Mouse (Mus musculus) heart, embryonic 12.5 days (tissue): ENCODE measurements around the gene Zrsr1. TPM values are rescaled to one million over a fixed set of nuclear protein-coding genes. Genes with fewer than 3 reads are reported as not detected.

Source experiments
- ATAC-seq: fragments of 200-750 bp; cut with Nextera tagmentation; 2 replicates; pipeline ENCODE4 v1.8.0; 2017; ENCODE audit warnings: moderate TSS enrichment, moderate library complexity; ENCODE audit not compliant: insufficient number of reproducible peaks, low FRiP score
- H3K27ac ChIP-seq: fragments of 300-500 bp; sonication (generic); 2 replicates; pipeline ENCODE4 v1.5.1; 2016; ENCODE audit warnings: mild to moderate bottlenecking, moderate library complexity; ENCODE audit not compliant: poor library complexity, severe bottlenecking
- H3K27me3 ChIP-seq: fragments of 300-500 bp; sonication (generic); replicated peaks from 2 replicates; pipeline ENCODE4 v1.6.1; 2016; ENCODE audit warnings: mild to moderate bottlenecking, moderate library complexity
- H3K36me3 ChIP-seq: fragments of 300-500 bp; sonication (generic); 2 replicates; pipeline ENCODE4 v1.6.1; 2016; ENCODE audit warnings: mild to moderate bottlenecking, moderate library complexity
- H3K4me1 ChIP-seq: fragments of 300-500 bp; sonication (generic); replicated peaks from 2 replicates; pipeline ENCODE4 v1.6.1; 2016; ENCODE audit warnings: mild to moderate bottlenecking
- H3K4me2 ChIP-seq: fragments of 300-500 bp; sonication (generic); 2 replicates; pipeline ENCODE4 v1.6.1; 2016; ENCODE audit warnings: mild to moderate bottlenecking, moderate library complexity
- H3K4me3 ChIP-seq: fragments of 300-500 bp; sonication (generic); 2 replicates; pipeline ENCODE4 v1.5.1; 2016; ENCODE audit warnings: mild to moderate bottlenecking
- H3K9ac ChIP-seq: fragments of 300-500 bp; sonication (generic); 2 replicates; pipeline ENCODE4 v1.6.1; 2016; ENCODE audit warnings: mild to moderate bottlenecking, moderate library complexity
- H3K9me3 ChIP-seq: fragments of 300-500 bp; sonication (generic); replicated peaks from 2 replicates; pipeline ENCODE4 v1.6.1; 2016; ENCODE audit warnings: mild to moderate bottlenecking, moderate library complexity
- WGBS: fragments of 180-500 bp; shearing (Covaris S2); methylation state at CpG from one replicate; pipeline ENCODE4 v1.1.7; 2016; 5-methylcytosine and 5-hydroxymethylcytosine counted together
- polyA plus RNA-seq: library from polyadenylated mRNA; unstranded; fragments of >200 nt; fragmentation: Nextera tagmentation; extraction: Ambion mirVana; gene quantifications from 2 replicates; pipeline ENCODE4 v1.2.1, GENCODE M21; 2016

Gene Zrsr1
- polyA plus RNA-seq, 1 experiment from 2014 or later: 2.3 TPM

DNA sequence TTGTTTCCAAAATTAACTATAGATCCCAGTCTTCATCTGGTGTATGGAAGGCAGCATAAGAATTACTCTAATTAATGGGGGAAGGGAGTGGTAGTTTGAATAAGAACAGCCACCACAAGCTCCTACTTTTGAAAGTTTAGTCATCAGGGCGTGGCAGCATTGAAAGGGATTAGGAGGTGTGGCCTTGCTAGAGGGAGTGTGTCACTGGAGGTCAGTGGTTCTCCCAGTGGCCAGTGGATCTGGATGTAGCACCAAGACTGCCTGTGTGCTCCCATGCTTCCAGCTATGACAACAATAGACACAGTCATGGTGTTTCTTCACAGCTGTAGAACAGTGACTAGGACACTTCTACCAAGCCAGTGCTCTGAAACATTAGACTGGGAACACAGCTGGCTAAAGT lies 22.7 kb upstream of the Zrsr1 start:
- Histone ChIP-seq H3K27ac (no peak overlapping the region), H3K4me1 (no peaks in the 10 kb centered on the region), H3K9ac (no peak overlapping the region), H3K36me3 (peaks cover 8% of the 10 kb centered on the region), H3K4me2 (no peak overlapping the region), H3K9me3 (no peaks in the 10 kb centered on the region), H3K27me3 (no peaks in the 10 kb centered on the region), H3K4me3 (no peak overlapping the region)
- WGBS: 95% methylated on average over 1 of the region's 1 CpGs
- ATAC-seq: no peak

DNA sequence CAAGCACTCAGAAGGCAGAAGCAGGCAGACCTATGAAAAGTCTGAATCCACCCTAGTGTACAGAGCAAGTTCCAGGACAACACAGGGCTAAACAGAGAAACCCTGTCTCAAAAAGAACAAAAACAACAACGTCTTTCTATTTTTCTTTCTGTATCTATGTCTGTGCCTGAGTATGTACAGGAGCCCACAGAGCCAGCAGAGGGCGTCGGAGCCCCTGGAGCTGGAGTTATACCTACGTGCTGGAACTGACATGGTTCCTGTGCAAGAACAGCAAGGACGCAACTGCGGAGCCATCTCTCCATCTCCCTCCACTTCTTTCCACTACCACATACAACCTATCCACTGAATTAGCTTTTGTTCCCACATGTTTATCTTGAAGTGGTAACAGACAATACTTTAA lies 21.7 kb upstream of the Zrsr1 start:
- H3K27me3 ChIP-seq: no peaks in the 10 kb centered on the region
- H3K36me3 ChIP-seq: peaks cover 13% of the 10 kb centered on the region
- no peak for ATAC-seq
- H3K4me1 ChIP-seq: no peaks in the 10 kb centered on the region
- no peak overlapping the region for H3K4me2 ChIP-seq
- no peak overlapping the region for H3K9ac ChIP-seq
- 87% methylated on average over 6 of the region's 6 CpGs for WGBS
- H3K27ac ChIP-seq: no peak overlapping the region
- H3K4me3 ChIP-seq: no peak overlapping the region
- no peaks in the 10 kb centered on the region for H3K9me3 ChIP-seq

DNA sequence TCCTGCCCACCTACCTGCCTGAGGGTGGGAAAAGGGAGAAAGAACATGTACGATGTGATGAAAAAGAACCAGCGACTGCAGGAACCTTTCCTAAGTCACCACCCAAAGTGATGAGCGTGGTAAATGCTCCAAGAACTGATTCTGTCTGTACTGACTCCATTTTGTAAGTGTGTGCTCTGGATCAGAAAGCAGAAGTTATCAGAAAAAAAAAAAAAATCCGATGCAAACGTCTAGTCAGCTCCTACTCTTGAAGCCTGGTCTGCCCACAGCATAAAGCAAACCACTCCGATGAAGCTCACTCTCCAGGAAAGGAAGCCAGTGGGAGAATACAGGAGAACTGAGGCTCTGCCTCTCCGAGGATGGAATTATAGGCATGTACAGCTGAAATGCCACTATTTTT lies 19.1 kb upstream of the Zrsr1 start:
- Histone ChIP-seq H3K4me3 (no peak overlapping the region), H3K27ac (no peak overlapping the region), H3K4me2 (no peak overlapping the region), H3K27me3 (no peaks in the 10 kb centered on the region), H3K36me3 (peaks cover 19% of the 10 kb centered on the region), H3K9ac (no peak overlapping the region), H3K4me1 (no peaks in the 10 kb centered on the region), H3K9me3 (no peaks in the 10 kb centered on the region)
- WGBS: 84% methylated on average over 7 of the region's 7 CpGs
- no peak for ATAC-seq

DNA sequence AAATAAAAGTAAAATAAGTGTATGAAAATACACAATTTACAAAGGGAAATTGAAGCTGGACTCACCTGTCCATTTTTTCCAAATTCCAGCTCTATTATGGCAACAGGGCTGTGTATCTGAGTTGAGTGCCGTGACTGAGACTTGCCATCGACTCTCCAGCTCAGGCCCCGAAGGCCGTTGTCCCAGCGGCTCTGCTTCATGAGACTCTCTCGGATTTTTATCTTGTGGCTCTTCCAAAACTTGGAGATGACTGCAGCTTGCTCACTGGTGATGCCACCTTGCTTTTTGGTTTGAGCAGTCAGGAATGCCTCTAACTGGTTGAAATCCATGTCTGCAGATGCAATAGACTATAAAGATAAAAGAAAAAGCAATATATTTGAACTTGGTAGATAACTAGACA lies 15.5 kb upstream of the Zrsr1 start:
- no peak overlapping the region for H3K4me2 ChIP-seq
- no peak overlapping the region for H3K9ac ChIP-seq
- no peak overlapping the region for H3K27ac ChIP-seq
- no peak for ATAC-seq
- no peak overlapping the region for H3K4me3 ChIP-seq
- WGBS: 89% methylated on average over 6 of the region's 6 CpGs
- H3K9me3 ChIP-seq: no peaks in the 10 kb centered on the region
- H3K4me1 ChIP-seq: no peaks in the 10 kb centered on the region
- H3K27me3 ChIP-seq: no peaks in the 10 kb centered on the region
- H3K36me3 ChIP-seq: peaks cover 15% of the 10 kb centered on the region; the same call in 1 of the 2 replicates

DNA sequence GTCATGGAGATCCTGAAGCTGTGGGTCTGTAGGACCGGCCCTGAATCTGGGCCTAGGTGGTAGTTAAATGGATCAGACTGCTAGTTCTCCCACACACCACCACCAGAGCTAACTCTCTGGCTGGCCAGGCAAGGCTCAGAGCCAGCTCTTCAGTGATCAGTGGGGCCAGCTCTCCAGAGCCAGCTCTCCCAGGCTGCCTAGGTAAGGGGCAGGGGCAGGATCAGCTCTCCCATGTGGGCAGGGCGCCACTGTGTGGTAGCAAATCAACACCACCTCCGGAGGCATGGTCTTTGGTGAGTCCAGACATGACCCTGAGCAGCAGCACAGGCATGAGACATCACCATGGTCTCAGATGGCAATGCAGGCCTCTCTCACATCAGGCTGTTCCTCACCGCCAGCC lies 15.0 kb upstream of the Zrsr1 start:
- no peak overlapping the region for H3K9ac ChIP-seq
- no peak overlapping the region for H3K27ac ChIP-seq
- no peak overlapping the region for H3K4me3 ChIP-seq
- no peak for ATAC-seq
- no peaks in the 10 kb centered on the region for H3K4me1 ChIP-seq
- H3K27me3 ChIP-seq: no peaks in the 10 kb centered on the region
- peaks cover 15% of the 10 kb centered on the region; the same call in 1 of the 2 replicates for H3K36me3 ChIP-seq
- WGBS: 74% methylated on average over 4 of the region's 4 CpGs
- H3K9me3 ChIP-seq: no peaks in the 10 kb centered on the region
- H3K4me2 ChIP-seq: no peak overlapping the region

DNA sequence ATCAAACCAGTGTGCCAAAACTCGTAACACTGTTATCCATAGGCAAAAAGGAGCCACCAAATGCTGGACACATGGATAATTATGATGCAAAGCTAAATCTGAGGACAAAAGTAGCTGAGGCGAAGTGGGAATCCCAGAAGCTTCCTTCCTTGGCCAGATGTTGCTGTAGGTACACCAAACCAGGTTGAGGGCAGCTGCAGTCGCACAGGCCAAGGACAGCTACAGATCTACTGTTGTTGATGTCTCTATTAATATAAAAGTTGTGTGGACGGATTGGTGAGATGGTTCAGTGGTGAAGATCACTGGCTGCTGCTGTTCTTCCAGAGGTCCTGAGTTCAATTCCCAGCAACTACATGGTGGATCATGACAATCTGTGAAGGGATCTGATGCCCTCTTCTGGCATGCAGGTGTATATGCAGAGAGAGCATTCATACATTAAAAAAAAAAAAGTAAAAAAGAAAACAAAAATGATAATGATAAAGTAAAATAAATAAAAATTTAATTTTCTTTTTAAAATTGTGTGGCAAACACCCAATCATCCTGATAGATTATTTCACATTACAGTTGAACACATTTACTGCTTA lies 13.9 kb upstream of the Zrsr1 start:
- no peak overlapping the region for H3K4me3 ChIP-seq
- 87% methylated on average over 4 of the region's 4 CpGs for WGBS
- H3K27me3 ChIP-seq: no peaks in the 10 kb centered on the region
- H3K9me3 ChIP-seq: no peaks in the 10 kb centered on the region
- ATAC-seq: no peak
- no peak overlapping the region for H3K4me2 ChIP-seq
- H3K9ac ChIP-seq: no peak overlapping the region
- no peaks in the 10 kb centered on the region for H3K4me1 ChIP-seq
- H3K36me3 ChIP-seq: peaks cover 12% of the 10 kb centered on the region; the same call in 1 of the 2 replicates
- no peak overlapping the region for H3K27ac ChIP-seq

DNA sequence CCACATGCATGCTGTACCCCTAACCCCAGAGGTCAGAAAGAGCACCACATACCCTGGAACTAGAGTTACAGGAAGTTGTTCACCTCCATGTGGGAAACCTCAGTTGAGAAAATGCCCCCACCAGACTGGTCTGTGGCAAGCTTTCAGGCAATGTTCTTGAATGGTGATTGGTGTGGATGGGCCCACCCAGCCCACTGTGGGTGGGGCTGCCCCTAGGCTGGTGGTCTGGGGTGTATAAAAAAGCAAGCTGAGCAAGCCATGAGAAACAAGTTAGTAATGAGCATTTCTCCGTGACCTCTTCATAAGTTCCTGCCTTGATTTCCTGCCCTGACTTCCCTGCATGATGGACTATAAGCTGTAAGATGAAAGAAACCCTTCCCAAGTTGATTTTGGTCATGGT lies 9.7 kb upstream of the Zrsr1 start:
- Histone ChIP-seq H3K36me3 (peaks cover 10% of the 10 kb centered on the region), H3K4me1 (0 out of 2 replicates have a peak, but pooled peaks cover 2% of the 10 kb centered on the region), H3K4me2 (no peak overlapping the region), H3K27ac (no peak overlapping the region), H3K9ac (no peak overlapping the region), H3K27me3 (no peaks in the 10 kb centered on the region), H3K9me3 (peaks cover 10% of the 10 kb centered on the region), H3K4me3 (no peak overlapping the region)
- 91% methylated on average over 1 of the region's 1 CpGs for WGBS
- no peak for ATAC-seq

DNA sequence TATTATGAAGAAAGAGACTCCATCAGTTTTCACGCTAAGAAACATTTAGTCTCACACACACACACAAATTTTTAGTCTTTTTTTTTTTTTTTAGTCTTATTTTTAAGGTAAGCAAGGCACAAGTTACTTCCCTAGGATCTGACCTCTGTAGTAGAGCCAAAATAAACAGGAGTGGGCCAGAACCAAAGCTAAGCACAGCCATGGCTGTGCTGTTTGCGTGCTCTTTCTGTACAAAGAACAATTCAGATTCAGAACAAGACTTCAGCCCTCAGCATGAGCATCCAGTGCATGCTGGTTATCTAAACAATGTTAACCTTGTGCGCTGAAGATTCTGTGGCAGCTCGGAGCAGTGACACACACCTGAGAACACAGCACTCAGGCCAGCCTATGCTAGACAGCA lies 7.4 kb upstream of the Zrsr1 start:
- WGBS: 66% methylated on average over 4 of the region's 4 CpGs
- Histone ChIP-seq H3K4me1 (0 out of 2 replicates have a peak, but pooled peaks cover 2% of the 10 kb centered on the region), H3K36me3 (peaks cover 22% of the 10 kb centered on the region), H3K4me3 (no peak overlapping the region), H3K4me2 (no peak overlapping the region), H3K27me3 (no peaks in the 10 kb centered on the region), H3K9ac (no peak overlapping the region), H3K27ac (no peak overlapping the region), H3K9me3 (peaks cover 22% of the 10 kb centered on the region)
- no peak for ATAC-seq

DNA sequence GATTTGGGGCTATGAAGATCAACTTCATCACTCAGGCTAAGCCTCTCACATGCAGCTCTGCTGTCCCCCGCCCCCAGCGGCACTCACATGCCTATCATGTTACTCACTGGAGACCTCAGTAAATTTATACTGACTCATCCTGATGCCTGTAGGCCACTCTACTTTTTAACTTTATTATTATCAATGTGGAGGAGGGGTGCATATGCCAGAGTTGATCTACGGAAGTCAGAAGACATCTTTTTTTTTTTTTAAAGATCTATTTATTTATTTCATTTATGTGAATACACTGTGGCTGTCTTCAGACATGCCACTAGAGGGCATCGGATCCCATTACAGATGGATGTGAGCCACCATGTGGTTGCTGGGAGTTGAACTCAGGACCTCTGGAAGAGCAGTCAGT lies 6.3 kb upstream of the Zrsr1 start:
- H3K27ac ChIP-seq: no peak overlapping the region
- ATAC-seq: no peak
- WGBS: 72% methylated on average over 4 of the region's 4 CpGs
- H3K4me3 ChIP-seq: no peak overlapping the region
- no peak overlapping the region for H3K4me2 ChIP-seq
- no peaks in the 10 kb centered on the region for H3K27me3 ChIP-seq
- peaks cover 23% of the 10 kb centered on the region for H3K36me3 ChIP-seq
- peaks cover 26% of the 10 kb centered on the region for H3K9me3 ChIP-seq
- 0 out of 2 replicates have a peak, but pooled peaks cover 2% of the 10 kb centered on the region for H3K4me1 ChIP-seq
- no peak overlapping the region for H3K9ac ChIP-seq

DNA sequence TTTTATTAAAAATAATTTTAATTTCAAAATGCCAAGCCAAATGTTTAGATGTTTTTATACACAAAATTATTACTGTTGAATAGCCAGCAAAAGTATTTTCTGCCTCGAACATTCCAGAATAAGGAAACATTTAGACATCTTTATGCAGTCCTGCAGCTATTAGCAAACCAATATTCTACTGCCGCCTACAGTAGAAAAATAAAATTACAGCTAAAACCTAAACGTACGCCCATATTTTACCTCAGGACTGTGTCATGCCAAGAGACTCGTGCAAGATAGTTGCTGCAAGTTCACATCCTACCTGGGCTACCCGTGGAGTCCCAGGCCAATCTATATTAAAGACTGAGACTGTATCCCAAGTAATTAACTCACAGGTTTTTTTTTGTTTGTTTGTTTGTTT lies 2.3 kb upstream of the Zrsr1 start:
- Histone ChIP-seq H3K4me3 (no peak overlapping the region), H3K27me3 (no peaks in the 10 kb centered on the region), H3K36me3 (peaks cover 55% of the 10 kb centered on the region), H3K9me3 (peaks cover 52% of the 10 kb centered on the region), H3K9ac (no peak overlapping the region), H3K4me2 (no peak overlapping the region), H3K4me1 (peaks cover 1% of the 10 kb centered on the region; the same call in 1 of the 2 replicates), H3K27ac (no peak overlapping the region)
- WGBS: 55% methylated on average over 6 of the region's 6 CpGs
- no peak for ATAC-seq

DNA sequence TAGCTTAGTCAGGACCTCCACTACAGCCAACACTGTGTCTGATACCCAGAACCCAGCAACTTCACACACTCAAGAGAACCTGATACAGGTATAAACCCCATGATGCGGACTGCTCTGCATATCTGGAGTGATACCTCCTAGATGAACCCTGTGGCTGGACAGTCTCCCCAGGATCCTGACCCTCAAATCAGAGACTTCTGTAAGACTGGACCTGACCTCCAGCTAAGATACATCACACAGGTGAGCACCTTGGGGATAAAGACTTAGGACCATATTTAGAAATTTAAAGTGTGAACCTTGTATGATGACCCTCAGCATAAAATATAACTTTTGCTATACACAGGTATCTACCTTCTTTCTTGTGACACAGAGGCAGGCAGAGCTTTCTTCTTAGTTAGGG lies 1.3 kb upstream of the Zrsr1 start:
- no peak overlapping the region for H3K27ac ChIP-seq
- peaks cover 3% of the 10 kb centered on the region for H3K4me1 ChIP-seq
- WGBS: 97% methylated on average over 1 of the region's 1 CpGs
- H3K4me2 ChIP-seq: no peak overlapping the region
- H3K27me3 ChIP-seq: no peaks in the 10 kb centered on the region
- peaks cover 57% of the 10 kb centered on the region for H3K36me3 ChIP-seq
- peaks cover 52% of the 10 kb centered on the region for H3K9me3 ChIP-seq
- ATAC-seq: no peak
- H3K9ac ChIP-seq: no peak overlapping the region
- H3K4me3 ChIP-seq: no peak overlapping the region
